Mouse (Mus musculus): ENCODE data around the gene Cfap44.

- TF ChIP-seq CTCF (IDR thresholded peaks at IDR 0.05; ENCODE audit: extremely low read depth, insufficient read depth, insufficient read length, insufficient replicate concordance): no peak
- TF ChIP-seq POLR2A (IDR thresholded peaks at IDR 0.05; ENCODE audit: low read depth, low read length): no peak
These were observed 84.2 kb downstream of the Cfap44 start for GRCm38 (mm10) chr16:44478767-44479166.
